ENCODE assay signal across 22 mouse cellular contexts in genomic region chr3:104804312-104804711, GRCm38 (mm10). TPM values are rescaled to one million over a fixed set of nuclear protein-coding genes. Genes with fewer than 3 reads are reported as not detected.
A peak's percentile ranks its signal among the peaks of the same experiment; 100 is the strongest.
DNase-seq lines count a peak whose midpoint lies in the region; TF ChIP-seq lines count a peak whose summit lies in the region.
"Had no signal": no experiment of that assay in that cellular context is flagged by ENCODE, and none has a peak within 500 bp of the region (broad histone marks: within the 10 kb centered on the region; RNA-seq: fewer than 3 reads in every experiment).

No protein-coding gene starts in this region.

- peaks cover 70% of the 10 kb centered on the region for H3K36me3 ChIP-seq in heart, embryonic 10.5 days
- peaks cover 89% of the 10 kb centered on the region for H3K36me3 ChIP-seq in E14TG2a.4 (ENCODE audit: insufficient read depth, low read length)

- no peak overlapping the region for H3K27ac ChIP-seq in heart, embryonic 10.5 days

- no peaks in the 10 kb centered on the region for H3K9me3 ChIP-seq in heart, embryonic 10.5 days
- no peaks in the 10 kb centered on the region for H3K9me3 ChIP-seq in E14TG2a.4 (ENCODE audit: low read length)
- H3K9me3 ChIP-seq: G1E had no signal

- H3K4me3 ChIP-seq in heart, embryonic 10.5 days, result no peak overlapping the region
- H3K4me3 ChIP-seq in E14TG2a.4 (replicated peaks; ENCODE audit: low read length), result peak overlapping the region; percentile 29; the same call in 1 of the 2 replicates

- TF ChIP-seq CTCF in E14TG2a.4 (conservative IDR thresholded peaks at IDR 0.05; ENCODE audit: low read length), result no peak

- no peaks in the 10 kb centered on the region for H3K27me3 ChIP-seq in heart, embryonic 10.5 days (ENCODE audit: insufficient read depth, poor library complexity, severe bottlenecking)
- no peaks in the 10 kb centered on the region for H3K27me3 ChIP-seq in E14TG2a.4 (ENCODE audit: insufficient read depth, low read length)
- H3K27me3 ChIP-seq: CH12.LX, Patski had no signal

- peak; percentile 81 for DNase-seq in heart, adult 11 months
- DNase-seq in heart, postnatal 14 days, result no peak
- DNase-seq in heart, embryonic 10.5 days (ENCODE audit: low spot score), result peak; percentile 74
- DNase-seq in heart, adult 18-20 months, result no peak
- DNase-seq in cerebellum, adult 8-10 months, result no peak
- DNase-seq: adrenal gland, adult 2 months; adrenal gland, adult 8-10 months; adrenal gland, postnatal 10 days; adrenal gland, postnatal 14 days; adrenal gland, postnatal 25 days; adrenal gland, postnatal 36 days; B cell, adult 2 months; cerebellum, adult 11 months; cerebellum, adult 11-12 months; cerebellum, adult 18-20 months; cerebellum, adult 2 months had no signal

- peaks cover 6% of the 10 kb centered on the region for H3K4me1 ChIP-seq in heart, embryonic 10.5 days
- H3K4me1 ChIP-seq in E14TG2a.4 (replicated peaks; ENCODE audit: low read depth, low read length), result peaks cover 76% of the 10 kb centered on the region

- WGBS in heart, embryonic 10.5 days, result 92% methylated on average over 10 of the region's 10 CpGs

- intact Hi-C loops in heart, postnatal 14 days (cut with DNase I), result no loop called here

RNA-seq across cellular contexts. Expression of gene Mov10, which starts 14.1 kb away (rescaled TPM):
- total RNA-seq in heart, postnatal 14 days (2021), result 1 to 10 TPM; 7.4 to 7.9 TPM
- 42.2 and 54.0 TPM in 2 replicates for polyA plus RNA-seq in heart, embryonic 10.5 days (2016; fragmentation: Nextera tagmentation; extraction: Ambion mirVana)
- total RNA-seq in heart, adult 18-20 months (2021), result 1 to 10 TPM; 6.2 TPM

RNA-seq across cellular contexts. Expression of gene Rhoc, which starts 16.1 kb away (rescaled TPM):
- total RNA-seq in heart, postnatal 14 days (2021), result 100 to 1,000 TPM; 139 to 166 TPM
- 243 and 267 TPM in 2 replicates for polyA plus RNA-seq in heart, embryonic 10.5 days (2016; fragmentation: Nextera tagmentation; extraction: Ambion mirVana)
- total RNA-seq in heart, adult 18-20 months (2021), result 10 to 100 TPM; 75.2 to 84.3 TPM
- total RNA-seq: MEL had no signal

RNA-seq across cellular contexts. Expression of gene Fam19a3, which starts 22.7 kb away (rescaled TPM):
- total RNA-seq in heart, postnatal 14 days (2021), result 1 to 10 TPM; 2.2 to 2.3 TPM
- 0.70 and 1.4 TPM in 2 replicates for polyA plus RNA-seq in heart, embryonic 10.5 days (2016; fragmentation: Nextera tagmentation; extraction: Ambion mirVana)
- total RNA-seq in heart, adult 18-20 months (2021), result 1 to 10 TPM; 1.4 to 1.5 TPM
- total RNA-seq: MEL had no signal
- polyA plus RNA-seq: C2C12, G1E had no signal

RNA-seq across cellular contexts. Expression of gene Ppm1j, which starts 23.5 kb away (rescaled TPM):
- total RNA-seq in heart, postnatal 14 days (2021), result 10 to 100 TPM; 39.2 to 39.7 TPM
- 19.9 and 44.8 TPM in 2 replicates for polyA plus RNA-seq in heart, embryonic 10.5 days (2016; fragmentation: Nextera tagmentation; extraction: Ambion mirVana)
- total RNA-seq in heart, adult 18-20 months (2021), result 10 to 100 TPM; 20.5 to 21.1 TPM
- total RNA-seq: G1E had no signal

RNA-seq across cellular contexts. Expression of gene St7l, which starts 59.5 kb away (rescaled TPM):
- 10 to 100 TPM; 25.3 to 25.9 TPM for total RNA-seq in heart, postnatal 14 days (2021)
- polyA plus RNA-seq in heart, embryonic 10.5 days (2016; fragmentation: Nextera tagmentation; extraction: Ambion mirVana), result 27.0 and 32.2 TPM in 2 replicates
- total RNA-seq in heart, adult 18-20 months (2021), result 10 to 100 TPM; 16.5 to 20.4 TPM

Comparison
In these comparisons a context has a peak if more than half of its experiments do, and no peak if none do; other contexts are left out.
1. DNase-seq: peak in heart, adult 11 months (single experiment) and heart, embryonic 10.5 days (single experiment); none in heart, postnatal 14 days (0 of 2), heart, adult 18-20 months (0 of 2) and cerebellum, adult 8-10 months (single experiment).